Mouse (Mus musculus) macrophage (primary cell): Measurements from ENCODE around the gene Tcf7l2. TPM values are rescaled to one million over a fixed set of nuclear protein-coding genes. Genes with fewer than 3 reads are reported as not detected.

Experiments
- H3K27ac ChIP-seq: fragments of 350-480 bp; formaldehyde crosslinking; 2 replicates; pipeline ENCODE4 v1.9.0; 2021
- H3K36me3 ChIP-seq: fragments of 350-480 bp; formaldehyde crosslinking; 2 replicates; pipeline ENCODE4 v1.9.0; 2021; ENCODE audit errors: inconsistent target
- H3K4me3 ChIP-seq: fragments of 350-480 bp; formaldehyde crosslinking; 2 replicates; pipeline ENCODE4 v1.9.0; 2021; ENCODE audit errors: inconsistent target
- H3K79me2 ChIP-seq: fragments of 350-480 bp; formaldehyde crosslinking; 2 replicates; pipeline ENCODE4 v1.9.0; 2021; ENCODE audit errors: inconsistent target
- WGBS: methylation state at CpG from one replicate; pipeline ENCODE4 v1.1.7; 2026; ENCODE audit warnings: inconsistent platforms; ENCODE audit not compliant: missing documents; 5-methylcytosine and 5-hydroxymethylcytosine counted together
- polyA plus RNA-seq: library from polyadenylated mRNA; stranded (reverse); fragments of 250-400 nt; gene quantifications from 3 replicates; pipeline ENCODE4 v1.2.4, GENCODE M21; 2018; ENCODE audit warnings: inconsistent platforms

The Tcf7l2 gene
- polyA plus RNA-seq, 1 experiment from 2014 or later = 16.3 TPM

GRCm38 (mm10) chr19:55743001-55743556 lies 1.5 kb downstream of the Tcf7l2 start:
- Histone ChIP-seq H3K27ac (peak overlapping the region; percentile 67), H3K4me3 (peak overlapping the region; percentile 56), H3K79me2 (peaks cover 22% of the 10 kb centered on the region; the same call in 1 of the 2 replicates), H3K36me3 (no peaks in the 10 kb centered on the region)
- 4% methylated on average over 5 of the region's 38 CpGs for WGBS

GRCm38 (mm10) chr19:55743557-55744441 lies 2.2 kb downstream of the Tcf7l2 start:
- H3K79me2 ChIP-seq = peaks cover 22% of the 10 kb centered on the region; the same call in 1 of the 2 replicates
- H3K36me3 ChIP-seq = no peaks in the 10 kb centered on the region
- H3K27ac ChIP-seq = peak overlapping the region; percentile 67
- peak overlapping the region; percentile 56 for H3K4me3 ChIP-seq
- WGBS = 9% methylated on average over 44 of the region's 47 CpGs

GRCm38 (mm10) chr19:55744576-55745191 lies 3.1 kb downstream of the Tcf7l2 start:
- Histone ChIP-seq H3K4me3 (peak overlapping the region; percentile 56; the same call in 1 of the 2 replicates), H3K36me3 (no peaks in the 10 kb centered on the region), H3K79me2 (peaks cover 22% of the 10 kb centered on the region; the same call in 1 of the 2 replicates), H3K27ac (peak overlapping the region; percentile 67; the same call in 1 of the 2 replicates)
- WGBS = 59% methylated on average over 21 of the region's 21 CpGs

- Histone ChIP-seq H3K36me3 (no peaks in the 10 kb centered on the region), H3K79me2 (peaks cover 22% of the 10 kb centered on the region; the same call in 1 of the 2 replicates), H3K4me3 (no peak overlapping the region), H3K27ac (no peak overlapping the region)
- WGBS = 94% methylated on average over 9 of the region's 9 CpGs
These were observed 3.6 kb downstream of the Tcf7l2 start for GRCm38 (mm10) chr19:55745192-55745578.

- Histone ChIP-seq H3K79me2 (peaks cover 22% of the 10 kb centered on the region; the same call in 1 of the 2 replicates), H3K4me3 (no peak overlapping the region), H3K27ac (no peak overlapping the region), H3K36me3 (no peaks in the 10 kb centered on the region)
- WGBS = 84% methylated on average over 5 of the region's 5 CpGs
These were observed 4.6 kb downstream of the Tcf7l2 start for GRCm38 (mm10) chr19:55746241-55746640.

- Histone ChIP-seq H3K79me2 (peaks cover 22% of the 10 kb centered on the region; the same call in 1 of the 2 replicates), H3K27ac (no peak overlapping the region), H3K4me3 (no peak overlapping the region), H3K36me3 (no peaks in the 10 kb centered on the region)
- WGBS = 32% methylated on average over 13 of the region's 13 CpGs
These were observed 5.8 kb downstream of the Tcf7l2 start for GRCm38 (mm10) chr19:55747237-55747925.

- Histone ChIP-seq H3K79me2 (peaks cover 22% of the 10 kb centered on the region; the same call in 1 of the 2 replicates), H3K4me3 (no peak overlapping the region), H3K27ac (no peak overlapping the region), H3K36me3 (no peaks in the 10 kb centered on the region)
- WGBS = 80% methylated on average over 6 of the region's 6 CpGs
These were observed 6.3 kb downstream of the Tcf7l2 start for GRCm38 (mm10) chr19:55747926-55748291.

- no peak overlapping the region for H3K4me3 ChIP-seq
- H3K36me3 ChIP-seq = no peaks in the 10 kb centered on the region
- no peak overlapping the region for H3K27ac ChIP-seq
- H3K79me2 ChIP-seq = peaks cover 21% of the 10 kb centered on the region; the same call in 1 of the 2 replicates
- 100% methylated on average over 6 of the region's 6 CpGs for WGBS
These were observed 7.2 kb downstream of the Tcf7l2 start for GRCm38 (mm10) chr19:55748801-55749200.

GRCm38 (mm10) chr19:55749532-55749931 lies 7.9 kb downstream of the Tcf7l2 start:
- H3K79me2 ChIP-seq = peaks cover 14% of the 10 kb centered on the region; the same call in 1 of the 2 replicates
- 97% methylated on average over 7 of the region's 7 CpGs for WGBS
- H3K4me3 ChIP-seq = no peak overlapping the region
- H3K36me3 ChIP-seq = no peaks in the 10 kb centered on the region
- no peak overlapping the region for H3K27ac ChIP-seq

- peaks cover 9% of the 10 kb centered on the region; the same call in 1 of the 2 replicates for H3K79me2 ChIP-seq
- no peak overlapping the region for H3K27ac ChIP-seq
- 98% methylated on average over 13 of the region's 13 CpGs for WGBS
- no peak overlapping the region for H3K4me3 ChIP-seq
- H3K36me3 ChIP-seq = no peaks in the 10 kb centered on the region
These were observed 8.4 kb downstream of the Tcf7l2 start for GRCm38 (mm10) chr19:55750048-55750447.

GRCm38 (mm10) chr19:55750465-55750864 lies 8.8 kb downstream of the Tcf7l2 start:
- H3K36me3 ChIP-seq = no peaks in the 10 kb centered on the region
- WGBS = 95% methylated on average over 7 of the region's 7 CpGs

GRCm38 (mm10) chr19:55752861-55753260 lies 11.2 kb downstream of the Tcf7l2 start:
- H3K79me2 ChIP-seq = peaks cover 24% of the 10 kb centered on the region; the same call in 1 of the 2 replicates
- WGBS = 95% methylated on average over 8 of the region's 8 CpGs
- H3K4me3 ChIP-seq = no peak overlapping the region
- H3K36me3 ChIP-seq = no peaks in the 10 kb centered on the region
- H3K27ac ChIP-seq = no peak overlapping the region

More at GRCm38 (mm10) chr19:55750465-55750864, 8.8 kb downstream of the Tcf7l2 start:
- Histone ChIP-seq H3K79me2 (peaks cover 7% of the 10 kb centered on the region; the same call in 1 of the 2 replicates), H3K4me3 (no peak overlapping the region), H3K27ac (no peak overlapping the region)

- H3K4me3 ChIP-seq = no peak overlapping the region
- no peak overlapping the region for H3K27ac ChIP-seq
- H3K36me3 ChIP-seq = no peaks in the 10 kb centered on the region
- peaks cover 36% of the 10 kb centered on the region; the same call in 1 of the 2 replicates for H3K79me2 ChIP-seq
- WGBS = 93% methylated on average over 7 of the region's 7 CpGs
These were observed 12.7 kb downstream of the Tcf7l2 start for GRCm38 (mm10) chr19:55754303-55754702.

- Histone ChIP-seq H3K4me3 (no peak overlapping the region), H3K79me2 (peaks cover 43% of the 10 kb centered on the region; the same call in 1 of the 2 replicates), H3K27ac (no peak overlapping the region), H3K36me3 (no peaks in the 10 kb centered on the region)
- WGBS = 96% methylated on average over 9 of the region's 9 CpGs
These were observed 13.8 kb downstream of the Tcf7l2 start for GRCm38 (mm10) chr19:55755462-55755861.
